Mouse (Mus musculus) ES-E14 (cell line): ENCODE results near the gene Slc6a21. TPM values are rescaled to one million over a fixed set of nuclear protein-coding genes. Genes with fewer than 3 reads are reported as not detected.

Source experiments
- DNase-seq: peaks from one replicate; pipeline ENCODE4 v3.0.0-alpha.2; 2013; ENCODE audit warnings: low read depth, low spot score
- H3K27ac ChIP-seq: 2 replicates; pipeline ENCODE4 v1.5.1; 2012; ENCODE audit warnings: low read depth, mild to moderate bottlenecking, low read length, moderate library complexity, mixed read lengths; ENCODE audit not compliant: poor library complexity, insufficient read depth, severe bottlenecking
- H3K36me3 ChIP-seq: 2 replicates; pipeline ENCODE4 v1.6.1; 2012; ENCODE audit warnings: mild to moderate bottlenecking, low read length, moderate library complexity, mixed read lengths; ENCODE audit not compliant: control insufficient read depth, poor library complexity, insufficient read depth, severe bottlenecking
- H3K4me1 ChIP-seq, 2 experiments: fragments of 150-350 bp in 1 of 2; sonication (generic) in 1 of 2; 2 replicates each; pipeline ENCODE4 v1.6.1; 2012; ENCODE audit warnings: low read length in 2 of 2, mild to moderate bottlenecking in 1 of 2, mixed read lengths in 1 of 2; ENCODE audit not compliant: control insufficient read depth in 2 of 2, insufficient read depth in 2 of 2, poor library complexity in 1 of 2
- H3K4me3 ChIP-seq, 2 experiments: fragments of 150-350 bp in 1 of 2; sonication (generic) in 1 of 2; 2 replicates each; pipeline ENCODE4 v1.5.1; 2012; ENCODE audit warnings: low read length in 2 of 2, low read depth in 1 of 2, mild to moderate bottlenecking in 1 of 2, mixed read lengths in 1 of 2; ENCODE audit not compliant: insufficient read depth in 1 of 2, poor library complexity in 1 of 2, severe bottlenecking in 1 of 2
- H3K9ac ChIP-seq: 2 replicates; pipeline ENCODE4 v1.6.1; 2012; ENCODE audit warnings: low read depth, mild to moderate bottlenecking, low read length, mixed read lengths; ENCODE audit not compliant: poor library complexity, insufficient read depth, severe bottlenecking
- H3K9me3 ChIP-seq: fragments of 150-350 bp; sonication (generic); 2 replicates; pipeline ENCODE4 v1.6.1; 2012; ENCODE audit warnings: low read depth, mild to moderate bottlenecking, low read length; ENCODE audit not compliant: control insufficient read depth, insufficient read depth
- CHD2 ChIP-seq: IDR thresholded peaks from 2 replicates; pipeline ENCODE4 v1.6.1; 2014; ENCODE audit warnings: mild to moderate bottlenecking, low read depth, low read length, inconsistent platforms
- HCFC1 ChIP-seq: IDR thresholded peaks from 2 replicates; pipeline ENCODE4 v1.6.1; 2012; ENCODE audit warnings: low read length, inconsistent platforms, borderline replicate concordance; ENCODE audit not compliant: insufficient read depth
- MAFK ChIP-seq: IDR thresholded peaks from 2 replicates; pipeline ENCODE4 v1.6.1; 2014; ENCODE audit warnings: mild to moderate bottlenecking, low read depth, low read length, inconsistent platforms; ENCODE audit not compliant: insufficient read depth
- ZC3H11A ChIP-seq: IDR thresholded peaks from 2 replicates; pipeline ENCODE4 v1.6.1; 2012; ENCODE audit warnings: low read depth, mild to moderate bottlenecking, inconsistent platforms, low read length, borderline replicate concordance
- ZNF384 ChIP-seq: IDR thresholded peaks from 2 replicates; pipeline ENCODE4 v1.6.1; 2012; ENCODE audit warnings: low read depth, low read length, inconsistent platforms
- in situ Hi-C, 2 experiments: fragments of 600-800 bp; cut with MboI; formaldehyde crosslinking; loops; one replicate each; pipeline ENCODE4 v1.15.1; 2025; ENCODE audit warnings: low sequenced_read_pairs in 2 of 2, inconsistent platforms in 1 of 2; ENCODE audit not compliant: unreplicated experiment in 2 of 2
- total RNA-seq: library from RNA; depleted of rRNA; stranded (reverse); fragments of 300-350 nt; gene quantifications from 2 replicates; pipeline ENCODE4 v1.2.3, GENCODE M21; 2012; rRNA removed

The Slc6a21 gene
- total RNA-seq, 1 experiment, result 0.67 TPM

- Histone ChIP-seq H3K4me3 (no peak within 1 kb of the TSS), H3K27ac (no peak within 1 kb of the TSS), H3K36me3 (no peaks in the 10 kb centered on the region), H3K4me1 (peaks cover 5 to 35% of the 10 kb centered on the region in 2 experiments; a peak in 3 of 4 replicates), H3K9me3 (no peaks in the 10 kb centered on the region), H3K9ac (no peak within 1 kb of the TSS)
- no peak for DNase-seq
- no peak for TF ChIP-seq HCFC1
- no peak for TF ChIP-seq ZC3H11A
- TF ChIP-seq CHD2, result no peak
- TF ChIP-seq ZNF384, result no peak
- no peak for TF ChIP-seq MAFK
- in situ Hi-C loops, result no loop called here
Measured at GRCm38 (mm10) chr7:45335056-45335455, 57.7 kb downstream of the Slc6a21 start, which contains the start of gene Hrc. Gene Hrc (plus strand): TSS chr7:45335290.

GRCm38 (mm10) chr7:45336319-45336718 lies 59.0 kb downstream of the Slc6a21 start:
- Histone ChIP-seq H3K27ac (no peak overlapping the region), H3K36me3 (no peaks in the 10 kb centered on the region), H3K4me3 (no peak overlapping the region), H3K9me3 (no peaks in the 10 kb centered on the region), H3K4me1 (peaks cover 5 to 38% of the 10 kb centered on the region in 2 experiments), H3K9ac (no peak overlapping the region)
- TF ChIP-seq ZC3H11A (no peak), ZNF384 (no peak), HCFC1 (no peak), MAFK (no peak), CHD2 (no peak)
- in situ Hi-C loops, result no loop called here
- DNase-seq, result no peak

GRCm38 (mm10) chr7:45337469-45337868 lies 60.2 kb downstream of the Slc6a21 start:
- peaks cover 3 to 39% of the 10 kb centered on the region in 2 experiments for H3K4me1 ChIP-seq
- H3K27ac ChIP-seq, result no peak overlapping the region
- TF ChIP-seq CHD2, result no peak
- TF ChIP-seq ZNF384, result no peak
- no peak for TF ChIP-seq MAFK
- no peaks in the 10 kb centered on the region for H3K36me3 ChIP-seq
- H3K9me3 ChIP-seq, result no peaks in the 10 kb centered on the region
- in situ Hi-C loops, result no loop called here
- no peak overlapping the region for H3K4me3 ChIP-seq
- no peak for DNase-seq
- H3K9ac ChIP-seq, result no peak overlapping the region

GRCm38 (mm10) chr7:45338161-45338911 lies 61.0 kb downstream of the Slc6a21 start:
- TF ChIP-seq HCFC1 (no peak), MAFK (no peak), ZC3H11A (no peak), CHD2 (no peak), ZNF384 (no peak)
- in situ Hi-C loops, result no loop called here

More at GRCm38 (mm10) chr7:45338161-45338911, 61.0 kb downstream of the Slc6a21 start:
- Histone ChIP-seq H3K27ac (no peak overlapping the region), H3K4me1 (peaks cover 0 to 39% of the 10 kb centered on the region in 2 experiments; a peak in 3 of 4 replicates), H3K36me3 (no peaks in the 10 kb centered on the region), H3K9ac (no peak overlapping the region), H3K4me3 (peak overlapping the region in 1 of 2 experiments; percentile 22; a peak in 2 of 4 replicates), H3K9me3 (no peaks in the 10 kb centered on the region)
- DNase-seq, result peak; percentile 85

Other genes starting within 250 kb of the Slc6a21 start
- gene Prr12, start 224.6 kb upstream of the Slc6a21 start, total RNA-seq, result 32.3 and 37.5 TPM in 2 replicates
- gene Nosip, start 215.1 kb upstream of the Slc6a21 start, total RNA-seq, result 94.2 and 106 TPM in 2 replicates
- 9.8 and 11.4 TPM in 2 replicates for gene Prrg2, start 214.8 kb upstream of the Slc6a21 start, total RNA-seq
- 137 and 207 TPM in 2 replicates for gene Rcn3, start 185.3 kb upstream of the Slc6a21 start, total RNA-seq
- 10.6 and 15.1 TPM in 2 replicates for gene Fcgrt, start 173.7 kb upstream of the Slc6a21 start, total RNA-seq
- gene Rps11, start 153.1 kb upstream of the Slc6a21 start, total RNA-seq, result 1,746 and 1,854 TPM in 2 replicates
- 3,971 and 5,136 TPM in 2 replicates for gene Rpl13a, start 148.8 kb upstream of the Slc6a21 start, total RNA-seq
- 0.36 and 0.90 TPM in 2 replicates for gene Gm45713, start 141.3 kb upstream of the Slc6a21 start, total RNA-seq
- 1.8 and 1.9 TPM in 2 replicates for gene Flt3l, start 141.1 kb upstream of the Slc6a21 start, total RNA-seq
- 69.9 and 70.2 TPM in 2 replicates for gene Pih1d1, start 123.2 kb upstream of the Slc6a21 start, total RNA-seq
- 108 and 115 TPM in 2 replicates for gene Aldh16a1, start 122.9 kb upstream of the Slc6a21 start, total RNA-seq
- gene Slc17a7, start 113.6 kb upstream of the Slc6a21 start, total RNA-seq, result 3.4 and 4.4 TPM in 2 replicates
- 0.11 TPM in 1 of 2 replicates, not detected in the other for gene Gfy, start 97.9 kb upstream of the Slc6a21 start, total RNA-seq
- 0.54 TPM in 1 of 2 replicates, not detected in the other for gene Pth2, start 96.5 kb upstream of the Slc6a21 start, total RNA-seq
- 2.4 and 2.7 TPM in 2 replicates for gene Ccdc155, start 72.6 kb upstream of the Slc6a21 start, total RNA-seq
- 4.7 and 6.9 TPM in 2 replicates for gene Dkkl1, start 65.4 kb upstream of the Slc6a21 start, total RNA-seq
- 95.9 and 111 TPM in 2 replicates for gene Tead2, start 61.8 kb upstream of the Slc6a21 start, total RNA-seq
- 37.6 and 50.8 TPM in 2 replicates for gene Cd37, start 38.4 kb upstream of the Slc6a21 start, total RNA-seq
- 12.7 and 14.6 TPM in 2 replicates for gene Slc6a16, start 36.4 kb upstream of the Slc6a21 start, total RNA-seq
- 26.5 and 48.5 TPM in 2 replicates for gene Trpm4, start 56.3 kb downstream of the Slc6a21 start, total RNA-seq
- 0.71 and 1.4 TPM in 2 replicates for gene Hrc, start 57.8 kb downstream of the Slc6a21 start, total RNA-seq
- 6.9 and 12.6 TPM in 2 replicates for gene Ppfia3, start 89.5 kb downstream of the Slc6a21 start, total RNA-seq
- 5.6 and 11.3 TPM in 2 replicates for gene Lin7b, start 93.1 kb downstream of the Slc6a21 start, total RNA-seq
- gene Snrnp70, start 118.2 kb downstream of the Slc6a21 start, total RNA-seq, result 303 and 310 TPM in 2 replicates
- 0.85 and 2.3 TPM in 2 replicates for gene Kcna7, start 128.1 kb downstream of the Slc6a21 start, total RNA-seq
- 2.4 and 3.6 TPM in 2 replicates for gene Ntf5, start 136.2 kb downstream of the Slc6a21 start, total RNA-seq
- 0.37 TPM in 1 of 2 replicates, not detected in the other for gene Lhb, start 143.3 kb downstream of the Slc6a21 start, total RNA-seq
- 26.1 and 26.8 TPM in 2 replicates for gene Gys1, start 157.3 kb downstream of the Slc6a21 start, total RNA-seq
- 228 and 281 TPM in 2 replicates for gene Ruvbl2, start 160.6 kb downstream of the Slc6a21 start, total RNA-seq
- 398 and 408 TPM in 2 replicates for gene Ftl1, start 182.4 kb downstream of the Slc6a21 start, total RNA-seq
- gene Bax, start 189.4 kb downstream of the Slc6a21 start, total RNA-seq, result 388 and 591 TPM in 2 replicates
- 2.6 TPM in 2 replicates for gene Tulp2, start 204.4 kb downstream of the Slc6a21 start, total RNA-seq
- 0.71 TPM in 1 of 2 replicates, not detected in the other for gene Gm45808, start 209.3 kb downstream of the Slc6a21 start, total RNA-seq
- gene Dhdh, start 211.3 kb downstream of the Slc6a21 start, total RNA-seq, result 3.6 and 5.3 TPM in 2 replicates
- 131 and 178 TPM in 2 replicates for gene Nucb1, start 232.9 kb downstream of the Slc6a21 start, total RNA-seq
- 31.4 and 37.9 TPM in 2 replicates for gene Ppp1r15a, start 248.8 kb downstream of the Slc6a21 start, total RNA-seq
- gene Plekha4, start 248.8 kb downstream of the Slc6a21 start, total RNA-seq, result 17.8 and 20.2 TPM in 2 replicates